Mouse (Mus musculus) kidney, adult 2 months (tissue): ENCODE data around the gene Sgsm2.

Experiments used
- CTCF ChIP-seq: fragments of 200-500 bp; conservative IDR thresholded peaks from 2 replicates; pipeline ENCODE4 v1.5.1; 2011; ENCODE audit warnings: low read depth, mild to moderate bottlenecking, control low read depth, low read length, moderate library complexity, mixed read lengths; ENCODE audit not compliant: insufficient read depth, insufficient read length
- POLR2A ChIP-seq: fragments of 200-500 bp; IDR thresholded peaks from one replicate; pipeline ENCODE4 v1.6.1; 2011; ENCODE audit warnings: low read depth, low read length, control low read depth

- no peak for TF ChIP-seq POLR2A
- TF ChIP-seq CTCF: no peak
Measured at GRCm38 (mm10) chr11:74927236-74927725, 30.4 kb upstream of the Sgsm2 start.
